29 mouse cellular contexts compared by ENCODE assay signal in the genomic region with DNA sequence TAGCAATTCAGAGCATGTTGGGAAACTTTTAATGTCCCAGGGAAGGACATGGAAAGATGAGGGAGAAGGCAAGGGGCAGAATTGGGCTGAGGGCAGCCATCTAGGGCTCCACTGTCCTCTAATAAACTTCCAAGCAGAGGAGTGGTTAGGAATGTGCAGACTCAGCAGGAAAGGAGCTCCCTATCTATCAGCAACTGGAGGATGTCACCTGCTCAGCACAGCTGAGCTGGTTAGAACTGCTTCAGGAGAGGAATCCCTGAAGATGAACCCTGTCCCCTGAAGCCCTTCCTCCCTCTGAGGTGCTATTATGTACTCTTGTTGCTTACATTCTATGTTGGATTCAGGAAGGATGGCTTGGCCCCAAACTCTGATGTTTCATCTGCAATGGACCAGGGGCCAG. TPM values are rescaled to one million over a fixed set of nuclear protein-coding genes. Genes with fewer than 3 reads are reported as not detected.
DNase-seq lines count a peak whose midpoint lies in the region; ATAC-seq and TF ChIP-seq lines count a peak whose summit lies in the region.
"Had no signal": no experiment of that assay in that cellular context is flagged by ENCODE, and none has a peak within 500 bp of the region (broad histone marks: within the 10 kb centered on the region; RNA-seq: fewer than 3 reads in every experiment).

No protein-coding gene starts in this region.

- peak; percentile 60 for DNase-seq in kidney, adult 11 months
- no peak for DNase-seq in kidney, postnatal 4 days
- no peak for DNase-seq in ES-E14 (ENCODE audit: low read depth, low spot score)
- peak; percentile 59 for DNase-seq in kidney, adult 9 months
- peak; percentile 36 to 73 for DNase-seq in kidney, postnatal 25 days
- DNase-seq in spleen, postnatal 36 days (ENCODE audit: low spot score in 2 of 2) = no peak
- no peak for DNase-seq in spleen, adult 12 weeks (ENCODE audit: low spot score)
- DNase-seq: adrenal gland, adult 8-10 months; cerebellum, adult 9-10 months; cerebellum, postnatal 36 days; gastrocnemius, postnatal 14 days; heart, postnatal 36 days; left cerebral cortex, postnatal 4 days; liver, embryonic 13.5 days; lung, adult 18-20 months; lung, postnatal 14 days; midbrain, embryonic 14.5 days; right cerebral cortex, postnatal 25 days; spleen, adult 18-20 months; thymus, adult 2 months; thymus, postnatal 4 days had no signal

- H3K4me1 ChIP-seq in ES-E14 (ENCODE audit: control insufficient read depth in 2 of 2, insufficient read depth in 2 of 2, low read length in 2 of 2, poor library complexity in 1 of 2) = peaks cover 0 to 23% of the 10 kb centered on the region in 2 experiments; a peak in 2 of 4 replicates
- H3K4me1 ChIP-seq: hindbrain, embryonic 12.5 days had no signal

- in situ Hi-C loops in ES-E14 (cut with MboI; ENCODE audit: low sequenced_read_pairs in 2 of 2, unreplicated experiment in 2 of 2) = no loop called here

- H3K36me3 ChIP-seq in ES-E14 (ENCODE audit: control insufficient read depth, insufficient read depth, low read length, poor library complexity, severe bottlenecking) = peaks cover 39% of the 10 kb centered on the region

- no peak overlapping the region for H3K4me3 ChIP-seq in ES-E14 (ENCODE audit: insufficient read depth in 1 of 2, low read depth in 1 of 2, low read length in 2 of 2, poor library complexity in 1 of 2, severe bottlenecking in 1 of 2)
- H3K4me3 ChIP-seq: heart, embryonic 10.5 days; heart, embryonic 15.5 days; hindbrain, embryonic 12.5 days; layer of hippocampus, adult 2 months; liver, embryonic 13.5 days had no signal

- no peak overlapping the region for H3K27ac ChIP-seq in ES-E14 (ENCODE audit: insufficient read depth, low read depth, low read length, poor library complexity, severe bottlenecking)
- H3K27ac ChIP-seq: heart, embryonic 10.5 days; heart, embryonic 15.5 days; hindbrain, embryonic 12.5 days; hindbrain, postnatal 0 days; layer of hippocampus, adult 2 months; liver, embryonic 13.5 days; stomach, postnatal 0 days had no signal

- H3K9me3 ChIP-seq in ES-E14 (ENCODE audit: control insufficient read depth, insufficient read depth, low read depth, low read length) = no peaks in the 10 kb centered on the region
- H3K9me3 ChIP-seq: heart, embryonic 10.5 days; heart, embryonic 15.5 days; hindbrain, embryonic 12.5 days; liver, embryonic 13.5 days had no signal

- H3K9ac ChIP-seq in ES-E14 (ENCODE audit: insufficient read depth, low read depth, low read length, poor library complexity, severe bottlenecking) = no peak overlapping the region
- H3K9ac ChIP-seq: heart, embryonic 15.5 days; hindbrain, embryonic 12.5 days; liver, embryonic 13.5 days had no signal

- no peak for ATAC-seq in erythroblast, adult 5-6 weeks (replicated peaks; ENCODE audit: low FRiP score, poor library complexity, severe bottlenecking)
- ATAC-seq: forebrain, embryonic 14.5 days; hindbrain, postnatal 0 days had no signal

TF ChIP-seq in ES-E14, 5 proteins besides CTCF, POLR2A, EP300 and RAD21:
- TF ChIP-seq CHD2 (IDR thresholded peaks at IDR 0.05; ENCODE audit: low read depth, low read length) = no peak
- TF ChIP-seq MAFK (IDR thresholded peaks at IDR 0.05; ENCODE audit: insufficient read depth, low read depth, low read length) = peak; percentile 91

RNA-seq across cellular contexts. Expression of a gene that starts 17.6 kb away (rescaled TPM):
- total RNA-seq in ES-E14 (2012; rRNA removed) = 815 and 854 TPM in 2 replicates
- 14.4 and 15.8 TPM in 2 replicates for total RNA-seq in erythroblast, adult 5-6 weeks (2015; ENCODE audit: low replicate concordance)
- total RNA-seq in erythroblast, adult 5-6 weeks (2017; ENCODE audit: low replicate concordance) = 42.5 and 56.2 TPM in 2 replicates

RNA-seq across cellular contexts. Expression of a gene that starts 42.8 kb away (rescaled TPM):
- 22.4 and 32.5 TPM in 2 replicates for total RNA-seq in ES-E14 (2012; rRNA removed)
- 5.2 and 10.6 TPM in 2 replicates for total RNA-seq in erythroblast, adult 5-6 weeks (2015; ENCODE audit: low replicate concordance)
- 3.8 and 5.7 TPM in 2 replicates for total RNA-seq in erythroblast, adult 5-6 weeks (2017; ENCODE audit: low replicate concordance)

Comparison
In these comparisons a context has a peak if more than half of its experiments do, and no peak if none do; other contexts are left out.
1. DNase-seq: peak in kidney, adult 11 months (single experiment), kidney, adult 9 months (single experiment) and kidney, postnatal 25 days (2 of 2); none in kidney, postnatal 4 days (0 of 2), ES-E14 (single experiment), spleen, postnatal 36 days (0 of 2) and spleen, adult 12 weeks (single experiment).
2. RNA of a gene that starts 17.6 kb away (total RNA-seq): 815 to 854 TPM in ES-E14; 14.4 to 56.2 TPM in erythroblast, adult 5-6 weeks; every median in the first group is over 10 times any median in the second.